In genomic region chr14:30318715-30319437, GRCm38 (mm10) we compare ENCODE assay signal across 17 mouse cellular contexts.
"Had no signal": no experiment of that assay in that cellular context is flagged by ENCODE, and none has a peak within 500 bp of the region (broad histone marks: within the 10 kb centered on the region; RNA-seq: fewer than 3 reads in every experiment).

No protein-coding gene starts in this region.

- H3K27me3 ChIP-seq: limb, embryonic 12.5 days; limb, embryonic 15.5 days had no signal

- H3K9ac ChIP-seq: limb, embryonic 12.5 days; limb, embryonic 15.5 days; liver, embryonic 14.5 days; liver, postnatal 0 days; lung, embryonic 14.5 days had no signal

- H3K4me2 ChIP-seq: limb, embryonic 12.5 days; limb, embryonic 15.5 days; liver, embryonic 11.5 days; lung, embryonic 14.5 days; midbrain, embryonic 11.5 days had no signal

- ATAC-seq: intestine, embryonic 16.5 days; liver, postnatal 0 days had no signal

- H3K9me3 ChIP-seq: limb, embryonic 12.5 days; limb, embryonic 15.5 days had no signal

- H3K4me3 ChIP-seq: limb, embryonic 12.5 days; limb, embryonic 15.5 days had no signal

- H3K27ac ChIP-seq: limb, embryonic 12.5 days; limb, embryonic 15.5 days; liver, embryonic 14.5 days; stomach, postnatal 0 days had no signal

- H3K36me3 ChIP-seq: limb, embryonic 12.5 days; limb, embryonic 15.5 days had no signal

- H3K4me1 ChIP-seq: limb, embryonic 12.5 days had no signal

- DNase-seq: kidney, adult 18-20 months; kidney, adult 9 months; kidney, postnatal 14 days; left cerebral cortex, postnatal 4 days; lung, embryonic 14.5 days; midbrain, embryonic 14.5 days; right cerebral cortex, postnatal 4 days; thymus, adult 2 months; thymus, postnatal 25 days had no signal
